Mouse (Mus musculus): ENCODE data around the gene Rab36. TPM values are rescaled to one million over a fixed set of nuclear protein-coding genes. Genes with fewer than 3 reads are reported as not detected.

Gene Rab36
- polyA plus RNA-seq (2015; fragmentation: Nextera tagmentation; extraction: Ambion mirVana), result 1.9 and 2.0 TPM in 2 replicates

- H3K36me3 ChIP-seq (ENCODE audit: control insufficient read depth, insufficient read depth, low read length), result no peaks in the 10 kb centered on the region
- peak within 1 kb of the TSS; percentile 60 for H3K4me2 ChIP-seq (replicated peaks; ENCODE audit: low read depth)
- DNase-seq (ENCODE audit: low spot score), result peak; percentile 92
- no peak within 1 kb of the TSS; the same call in 1 of the 2 replicates for H3K27ac ChIP-seq (replicated peaks)
- TF ChIP-seq EP300 (optimal IDR thresholded peaks at IDR 0.05) (no peak), CTCF (IDR thresholded peaks at IDR 0.05; ENCODE audit: low read depth) (no peak)
- peak; percentile 93 for ATAC-seq (ENCODE audit: low FRiP score, low TSS enrichment)
- H3K9me3 ChIP-seq (ENCODE audit: control insufficient read depth, low read length), result no peaks in the 10 kb centered on the region
- WGBS, result under 1% methylated on average over 36 of the region's 36 CpGs
- no peaks in the 10 kb centered on the region for H3K27me3 ChIP-seq (ENCODE audit: control insufficient read depth, insufficient read depth, low read length)
- peak within 1 kb of the TSS; percentile 39 for H3K4me3 ChIP-seq (ENCODE audit: low read depth, low read length)
- peak within 1 kb of the TSS; percentile 52; the same call in 1 of the 2 replicates for H3K9ac ChIP-seq (ENCODE audit: low read length)
- no peaks in the 10 kb centered on the region for H3K4me1 ChIP-seq (replicated peaks; ENCODE audit: control insufficient read depth, insufficient read depth)
Observed at GRCm38 (mm10) chr10:75036883-75037379, at the start of gene Rab36. Gene Rab36, plus strand, starts transcription at chr10:75037058.

- DNase-seq (ENCODE audit: low spot score) (peak; percentile 30), ATAC-seq (ENCODE audit: low FRiP score, low TSS enrichment) (peak; percentile 45; the same call in 1 of the 2 replicates)
- Histone ChIP-seq H3K4me1 (replicated peaks; ENCODE audit: control insufficient read depth, insufficient read depth) (no peaks in the 10 kb centered on the region), H3K4me3 (ENCODE audit: low read depth, low read length) (no peak overlapping the region), H3K27me3 (ENCODE audit: control insufficient read depth, insufficient read depth, low read length) (no peaks in the 10 kb centered on the region), H3K36me3 (ENCODE audit: control insufficient read depth, insufficient read depth, low read length) (no peaks in the 10 kb centered on the region), H3K9me3 (ENCODE audit: control insufficient read depth, low read length) (no peaks in the 10 kb centered on the region), H3K27ac (replicated peaks) (no peak overlapping the region), H3K4me2 (replicated peaks; ENCODE audit: low read depth) (no peak overlapping the region), H3K9ac (ENCODE audit: low read length) (no peak overlapping the region)
- WGBS, result 49% methylated on average over 14 of the region's 14 CpGs
- TF ChIP-seq CTCF (IDR thresholded peaks at IDR 0.05; ENCODE audit: low read depth) (no peak), EP300 (optimal IDR thresholded peaks at IDR 0.05) (no peak)
Observed at GRCm38 (mm10) chr10:74987698-74988470, 49.0 kb upstream of the Rab36 start.

- TF ChIP-seq EP300 (optimal IDR thresholded peaks at IDR 0.05) (no peak), CTCF (IDR thresholded peaks at IDR 0.05; ENCODE audit: low read depth) (peak; percentile 47)
- peak; percentile 24 for DNase-seq (ENCODE audit: low spot score)
Observed at GRCm38 (mm10) chr10:74989814-74990213, 47.0 kb upstream of the Rab36 start.

GRCm38 (mm10) chr10:74990584-74991322 is 46.1 kb upstream of the Rab36 start:
- no peak overlapping the region for H3K4me2 ChIP-seq (replicated peaks; ENCODE audit: low read depth)
- H3K27ac ChIP-seq (replicated peaks), result no peak overlapping the region
- DNase-seq (ENCODE audit: low spot score) (peak; percentile 30), ATAC-seq (ENCODE audit: low FRiP score, low TSS enrichment) (peak; percentile 38)
- H3K27me3 ChIP-seq (ENCODE audit: control insufficient read depth, insufficient read depth, low read length), result no peaks in the 10 kb centered on the region
- H3K4me3 ChIP-seq (ENCODE audit: low read depth, low read length), result no peak overlapping the region
- 47% methylated on average over 25 of the region's 26 CpGs for WGBS
- 0 out of 2 replicates have a peak, but pooled peaks cover 2% of the 10 kb centered on the region for H3K4me1 ChIP-seq (replicated peaks; ENCODE audit: control insufficient read depth, insufficient read depth)
- 0 out of 2 replicates have a peak overlapping the region, but pooled peaks have one; percentile 8 for H3K9ac ChIP-seq (ENCODE audit: low read length)
- no peaks in the 10 kb centered on the region for H3K9me3 ChIP-seq (ENCODE audit: control insufficient read depth, low read length)
- no peak for TF ChIP-seq CTCF (IDR thresholded peaks at IDR 0.05; ENCODE audit: low read depth)
- no peak for TF ChIP-seq EP300 (optimal IDR thresholded peaks at IDR 0.05)
- no peaks in the 10 kb centered on the region for H3K36me3 ChIP-seq (ENCODE audit: control insufficient read depth, insufficient read depth, low read length)

More at GRCm38 (mm10) chr10:74989814-74990213, 47.0 kb upstream of the Rab36 start:
- 73% methylated on average over 4 of the region's 4 CpGs for WGBS
- Histone ChIP-seq H3K9ac (ENCODE audit: low read length) (no peak overlapping the region), H3K4me2 (replicated peaks; ENCODE audit: low read depth) (no peak overlapping the region), H3K9me3 (ENCODE audit: control insufficient read depth, low read length) (no peaks in the 10 kb centered on the region), H3K27ac (replicated peaks) (no peak overlapping the region), H3K4me1 (replicated peaks; ENCODE audit: control insufficient read depth, insufficient read depth) (no peaks in the 10 kb centered on the region), H3K27me3 (ENCODE audit: control insufficient read depth, insufficient read depth, low read length) (no peaks in the 10 kb centered on the region), H3K4me3 (ENCODE audit: low read depth, low read length) (no peak overlapping the region), H3K36me3 (ENCODE audit: control insufficient read depth, insufficient read depth, low read length) (no peaks in the 10 kb centered on the region)
- ATAC-seq (ENCODE audit: low FRiP score, low TSS enrichment), result no peak

- 17% methylated on average over 5 of the region's 5 CpGs for WGBS
- Histone ChIP-seq H3K27me3 (ENCODE audit: control insufficient read depth, insufficient read depth, low read length) (no peaks in the 10 kb centered on the region), H3K9me3 (ENCODE audit: control insufficient read depth, low read length) (no peaks in the 10 kb centered on the region), H3K4me1 (replicated peaks; ENCODE audit: control insufficient read depth, insufficient read depth) (0 out of 2 replicates have a peak, but pooled peaks cover 2% of the 10 kb centered on the region), H3K4me2 (replicated peaks; ENCODE audit: low read depth) (peak overlapping the region; percentile 55), H3K27ac (replicated peaks) (no peak overlapping the region), H3K9ac (ENCODE audit: low read length) (no peak overlapping the region), H3K4me3 (ENCODE audit: low read depth, low read length) (no peak overlapping the region), H3K36me3 (ENCODE audit: control insufficient read depth, insufficient read depth, low read length) (no peaks in the 10 kb centered on the region)
- no peak for TF ChIP-seq CTCF (IDR thresholded peaks at IDR 0.05; ENCODE audit: low read depth)
- TF ChIP-seq EP300 (optimal IDR thresholded peaks at IDR 0.05), result no peak
- DNase-seq (ENCODE audit: low spot score) (no peak), ATAC-seq (ENCODE audit: low FRiP score, low TSS enrichment) (no peak)
Observed at GRCm38 (mm10) chr10:74994863-74995262, 42.0 kb upstream of the Rab36 start.

Data from stomach, postnatal 0 days (tissue).